Mouse (Mus musculus) bone marrow, adult 2 months (tissue): ENCODE results near the gene Exoc4.

ENCODE experiments used
- CTCF ChIP-seq: fragments of 200-500 bp; IDR thresholded peaks from 2 replicates; pipeline ENCODE4 v1.5.1; 2011; ENCODE audit warnings: low read length, control low read depth; ENCODE audit not compliant: control insufficient read depth, insufficient read depth
- POLR2A ChIP-seq: fragments of 200-500 bp; IDR thresholded peaks from 2 replicates; pipeline ENCODE4 v1.6.1; 2011; ENCODE audit warnings: low read depth, mild to moderate bottlenecking, control low read depth, low read length, borderline replicate concordance; ENCODE audit not compliant: control insufficient read depth

GRCm38 (mm10) chr6:33958281-33958680 lies 709.4 kb downstream of the Exoc4 start:
- no peak for TF ChIP-seq CTCF
- no peak for TF ChIP-seq POLR2A
